Mouse (Mus musculus): ENCODE data around the gene Donson.

- TF ChIP-seq POLR2A (IDR thresholded peaks at IDR 0.05; ENCODE audit: extremely low read depth, insufficient read depth, low read length) (no peak), CTCF (IDR thresholded peaks at IDR 0.05; ENCODE audit: extremely low read depth, insufficient read depth, low read length) (no peak)
Observed at GRCm38 (mm10) chr16:91655285-91655684, 33.3 kb downstream of the Donson start.
